Mouse (Mus musculus): ENCODE data around the gene Tecta. TPM values are rescaled to one million over a fixed set of nuclear protein-coding genes. Genes with fewer than 3 reads are reported as not detected.

Gene Tecta
- total RNA-seq, 1 experiment, result 0.09 TPM

DNA sequence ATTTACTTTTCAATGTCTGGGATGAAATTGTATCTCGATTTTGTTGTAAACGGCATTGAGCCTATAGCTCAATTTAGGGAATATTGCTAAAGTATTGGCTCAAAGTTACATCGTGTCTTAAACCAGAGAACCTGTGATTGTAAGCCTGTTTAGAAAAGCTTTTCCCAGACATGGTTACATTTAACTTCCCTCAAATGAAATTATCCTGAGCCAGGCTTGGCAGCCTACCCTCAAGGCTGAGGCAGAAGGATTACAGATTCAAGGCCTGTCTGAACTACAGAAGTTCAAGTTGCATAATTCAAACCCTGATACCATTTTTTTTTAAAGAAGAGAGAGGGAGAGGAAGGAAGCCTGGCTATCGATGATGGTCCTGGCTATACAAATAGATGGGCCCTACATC is 95.8 kb downstream of the Tecta start:
- Histone ChIP-seq H3K9ac (ENCODE audit: insufficient read depth, low read depth, low read length, poor library complexity, severe bottlenecking) (no peak overlapping the region), H3K4me1 (ENCODE audit: control insufficient read depth in 2 of 2, insufficient read depth in 2 of 2, low read length in 2 of 2, poor library complexity in 1 of 2) (no peaks in the 10 kb centered on the region), H3K27ac (ENCODE audit: insufficient read depth, low read depth, low read length, poor library complexity, severe bottlenecking) (no peak overlapping the region), H3K9me3 (ENCODE audit: control insufficient read depth, insufficient read depth, low read depth, low read length) (no peaks in the 10 kb centered on the region), H3K36me3 (ENCODE audit: control insufficient read depth, insufficient read depth, low read length, poor library complexity, severe bottlenecking) (no peaks in the 10 kb centered on the region), H3K4me3 (ENCODE audit: insufficient read depth in 1 of 2, low read depth in 1 of 2, low read length in 2 of 2, poor library complexity in 1 of 2, severe bottlenecking in 1 of 2) (no peak overlapping the region)
- in situ Hi-C loops (cut with MboI; ENCODE audit: low sequenced_read_pairs in 2 of 2, unreplicated experiment in 2 of 2), result no loop called here
- TF ChIP-seq MAFK (IDR thresholded peaks at IDR 0.05; ENCODE audit: insufficient read depth, low read depth, low read length) (no peak), HCFC1 (IDR thresholded peaks at IDR 0.05; ENCODE audit: borderline replicate concordance, insufficient read depth, low read length) (no peak), CHD2 (IDR thresholded peaks at IDR 0.05; ENCODE audit: low read depth, low read length) (no peak), ZC3H11A (IDR thresholded peaks at IDR 0.05; ENCODE audit: borderline replicate concordance, low read depth, low read length) (no peak), ZNF384 (IDR thresholded peaks at IDR 0.05; ENCODE audit: low read depth, low read length) (no peak)
- DNase-seq (ENCODE audit: low read depth, low spot score), result no peak

DNA sequence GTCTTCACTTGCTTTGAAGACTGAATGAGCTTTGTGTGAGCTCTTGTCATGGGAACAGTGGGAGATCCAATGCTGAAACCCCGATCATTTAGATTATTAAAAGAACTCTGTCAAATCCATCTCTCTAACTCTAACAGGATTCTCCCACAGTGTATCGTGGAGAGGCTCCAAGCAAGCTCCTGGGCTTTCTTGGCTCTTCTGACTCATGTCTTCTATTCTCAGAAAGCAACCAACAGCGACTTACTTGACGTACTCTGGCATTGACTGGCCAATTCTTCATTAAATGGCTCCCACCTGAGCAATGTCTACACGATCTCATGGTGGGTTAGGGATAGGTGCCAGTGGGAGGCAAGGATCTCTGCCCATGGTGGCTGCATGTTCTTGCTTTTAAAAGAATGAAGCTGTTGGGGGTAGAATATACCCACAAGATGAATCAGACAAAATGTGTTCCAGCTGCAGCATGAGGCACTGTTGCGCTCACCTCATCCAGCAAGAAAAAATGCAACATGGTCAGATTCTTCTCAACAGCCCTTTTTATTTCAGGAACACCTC is 98.6 kb downstream of the Tecta start:
- no peak overlapping the region for H3K9ac ChIP-seq (ENCODE audit: insufficient read depth, low read depth, low read length, poor library complexity, severe bottlenecking)
- in situ Hi-C loops (cut with MboI; ENCODE audit: low sequenced_read_pairs in 2 of 2, unreplicated experiment in 2 of 2), result no loop called here
- H3K27ac ChIP-seq (ENCODE audit: insufficient read depth, low read depth, low read length, poor library complexity, severe bottlenecking), result no peak overlapping the region
- H3K9me3 ChIP-seq (ENCODE audit: control insufficient read depth, insufficient read depth, low read depth, low read length), result no peaks in the 10 kb centered on the region
- DNase-seq (ENCODE audit: low read depth, low spot score), result no peak
- no peaks in the 10 kb centered on the region for H3K36me3 ChIP-seq (ENCODE audit: control insufficient read depth, insufficient read depth, low read length, poor library complexity, severe bottlenecking)
- H3K4me1 ChIP-seq (ENCODE audit: control insufficient read depth in 2 of 2, insufficient read depth in 2 of 2, low read length in 2 of 2, poor library complexity in 1 of 2), result no peaks in the 10 kb centered on the region
- no peak overlapping the region for H3K4me3 ChIP-seq (ENCODE audit: insufficient read depth in 1 of 2, low read depth in 1 of 2, low read length in 2 of 2, poor library complexity in 1 of 2, severe bottlenecking in 1 of 2)
- TF ChIP-seq MAFK (IDR thresholded peaks at IDR 0.05; ENCODE audit: insufficient read depth, low read depth, low read length) (no peak), ZC3H11A (IDR thresholded peaks at IDR 0.05; ENCODE audit: borderline replicate concordance, low read depth, low read length) (no peak), HCFC1 (IDR thresholded peaks at IDR 0.05; ENCODE audit: borderline replicate concordance, insufficient read depth, low read length) (no peak), CHD2 (IDR thresholded peaks at IDR 0.05; ENCODE audit: low read depth, low read length) (no peak), ZNF384 (IDR thresholded peaks at IDR 0.05; ENCODE audit: low read depth, low read length) (no peak)

DNA sequence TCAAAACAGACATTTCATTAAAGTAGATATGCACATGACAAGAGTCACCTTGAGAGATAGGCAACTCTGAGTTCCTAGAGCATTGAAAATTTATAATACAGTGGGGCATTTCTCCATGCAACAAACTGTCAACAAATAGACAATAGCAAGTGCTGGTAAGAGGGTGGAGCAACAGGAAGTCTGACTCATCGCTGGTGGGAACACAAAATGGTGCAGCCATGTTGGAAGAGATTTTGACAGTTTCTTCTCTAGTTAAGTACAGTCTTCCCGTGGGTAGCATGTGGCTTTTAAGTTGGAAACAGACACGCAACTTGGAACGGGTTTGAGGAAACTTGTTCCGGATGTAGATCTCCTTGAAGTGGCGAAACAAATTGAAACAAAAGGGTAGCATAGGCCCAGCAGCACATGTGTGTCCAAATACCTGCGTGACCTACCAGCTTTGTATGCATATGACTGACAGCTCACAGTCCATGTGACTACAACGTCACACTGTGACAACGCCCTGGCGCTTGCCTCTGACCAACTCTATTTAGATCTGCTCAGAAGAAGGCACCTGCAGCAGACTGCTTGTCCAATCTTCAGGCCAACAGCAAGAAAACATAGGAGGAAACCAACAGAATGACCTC is 103.3 kb downstream of the Tecta start:
- in situ Hi-C loops (cut with MboI; ENCODE audit: low sequenced_read_pairs in 2 of 2, unreplicated experiment in 2 of 2), result no loop called here
- H3K36me3 ChIP-seq (ENCODE audit: control insufficient read depth, insufficient read depth, low read length, poor library complexity, severe bottlenecking), result no peaks in the 10 kb centered on the region
- DNase-seq (ENCODE audit: low read depth, low spot score), result no peak
- no peak overlapping the region for H3K9ac ChIP-seq (ENCODE audit: insufficient read depth, low read depth, low read length, poor library complexity, severe bottlenecking)
- H3K27ac ChIP-seq (ENCODE audit: insufficient read depth, low read depth, low read length, poor library complexity, severe bottlenecking), result no peak overlapping the region
- no peaks in the 10 kb centered on the region for H3K9me3 ChIP-seq (ENCODE audit: control insufficient read depth, insufficient read depth, low read depth, low read length)
- no peak overlapping the region for H3K4me3 ChIP-seq (ENCODE audit: insufficient read depth in 1 of 2, low read depth in 1 of 2, low read length in 2 of 2, poor library complexity in 1 of 2, severe bottlenecking in 1 of 2)
- H3K4me1 ChIP-seq (ENCODE audit: control insufficient read depth in 2 of 2, insufficient read depth in 2 of 2, low read length in 2 of 2, poor library complexity in 1 of 2), result no peaks in the 10 kb centered on the region
- TF ChIP-seq ZNF384 (IDR thresholded peaks at IDR 0.05; ENCODE audit: low read depth, low read length) (no peak), HCFC1 (IDR thresholded peaks at IDR 0.05; ENCODE audit: borderline replicate concordance, insufficient read depth, low read length) (no peak), CHD2 (IDR thresholded peaks at IDR 0.05; ENCODE audit: low read depth, low read length) (no peak), MAFK (IDR thresholded peaks at IDR 0.05; ENCODE audit: insufficient read depth, low read depth, low read length) (no peak), ZC3H11A (IDR thresholded peaks at IDR 0.05; ENCODE audit: borderline replicate concordance, low read depth, low read length) (no peak)

DNA sequence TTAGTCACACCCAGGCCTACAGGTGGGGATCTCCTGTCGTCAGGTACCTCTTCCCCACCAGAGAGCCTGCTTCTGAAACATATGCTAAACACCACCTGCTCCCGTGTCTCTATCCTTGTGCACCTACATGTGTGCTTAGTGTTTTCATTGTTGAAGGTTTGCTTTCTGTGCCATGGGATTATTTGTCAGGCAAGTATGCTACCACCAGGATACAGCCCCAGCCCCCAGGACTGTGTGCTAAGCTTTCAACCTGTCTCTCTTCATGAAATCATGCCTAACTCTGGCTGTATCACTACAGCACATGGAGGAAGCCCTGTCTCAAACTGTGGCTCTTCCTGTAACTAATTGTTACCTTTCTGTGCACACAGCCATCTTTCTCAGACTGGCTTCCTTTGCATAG is 105.6 kb downstream of the Tecta start:
- no peak overlapping the region for H3K27ac ChIP-seq (ENCODE audit: insufficient read depth, low read depth, low read length, poor library complexity, severe bottlenecking)
- in situ Hi-C loops (cut with MboI; ENCODE audit: low sequenced_read_pairs in 2 of 2, unreplicated experiment in 2 of 2), result no loop called here
- H3K36me3 ChIP-seq (ENCODE audit: control insufficient read depth, insufficient read depth, low read length, poor library complexity, severe bottlenecking), result no peaks in the 10 kb centered on the region
- H3K4me3 ChIP-seq (ENCODE audit: insufficient read depth in 1 of 2, low read depth in 1 of 2, low read length in 2 of 2, poor library complexity in 1 of 2, severe bottlenecking in 1 of 2), result no peak overlapping the region
- no peak for DNase-seq (ENCODE audit: low read depth, low spot score)
- no peaks in the 10 kb centered on the region for H3K4me1 ChIP-seq (ENCODE audit: control insufficient read depth in 2 of 2, insufficient read depth in 2 of 2, low read length in 2 of 2, poor library complexity in 1 of 2)
- H3K9ac ChIP-seq (ENCODE audit: insufficient read depth, low read depth, low read length, poor library complexity, severe bottlenecking), result no peak overlapping the region
- no peak for TF ChIP-seq MAFK (IDR thresholded peaks at IDR 0.05; ENCODE audit: insufficient read depth, low read depth, low read length)
- TF ChIP-seq ZC3H11A (IDR thresholded peaks at IDR 0.05; ENCODE audit: borderline replicate concordance, low read depth, low read length), result no peak
- no peak for TF ChIP-seq ZNF384 (IDR thresholded peaks at IDR 0.05; ENCODE audit: low read depth, low read length)
- no peak for TF ChIP-seq HCFC1 (IDR thresholded peaks at IDR 0.05; ENCODE audit: borderline replicate concordance, insufficient read depth, low read length)
- TF ChIP-seq CHD2 (IDR thresholded peaks at IDR 0.05; ENCODE audit: low read depth, low read length), result no peak
- H3K9me3 ChIP-seq (ENCODE audit: control insufficient read depth, insufficient read depth, low read depth, low read length), result no peaks in the 10 kb centered on the region
